Mouse (Mus musculus): Measurements from ENCODE around the gene Otof. TPM values are rescaled to one million over a fixed set of nuclear protein-coding genes. Genes with fewer than 3 reads are reported as not detected.

Otof gene
- polyA plus RNA-seq, 2 experiments: 0.01 TPM; not detected in 1

DNA sequence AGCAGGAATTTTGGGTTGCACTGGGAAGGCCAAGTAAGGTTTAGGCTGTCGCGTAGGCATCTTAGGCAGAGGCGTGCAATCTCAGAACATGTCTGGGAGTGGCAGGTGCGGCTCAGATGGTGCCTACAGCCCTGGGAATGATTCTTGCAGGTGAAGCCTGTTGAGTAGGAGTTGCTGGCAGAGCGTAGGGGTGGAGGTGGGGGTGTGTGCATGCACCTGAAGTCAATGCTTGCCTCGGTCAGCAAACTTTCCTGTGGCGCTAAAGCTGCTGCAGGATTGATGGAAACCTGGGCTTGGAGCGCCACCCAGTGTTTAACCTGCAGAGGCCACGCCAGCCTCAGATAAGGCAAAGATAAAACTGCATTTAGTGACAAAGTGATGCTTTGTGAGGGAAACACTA lies 118.6 kb downstream of the Otof start:
- peak; percentile 13 to 30 (median 29) for DNase-seq (ENCODE audit: low read depth in 3 of 3, low spot score in 3 of 3)
- peaks cover 6% of the 10 kb centered on the region for H3K27me3 ChIP-seq (ENCODE audit: control insufficient read depth, insufficient read depth, low read length)
- H3K27ac ChIP-seq: no peak overlapping the region
- H3K9me3 ChIP-seq (ENCODE audit: control insufficient read depth, low read length): no peaks in the 10 kb centered on the region
- H3K4me2 ChIP-seq (ENCODE audit: low read depth): peak overlapping the region; percentile 32
- H3K9ac ChIP-seq (replicated peaks): no peak overlapping the region
- TF ChIP-seq CTCF (IDR thresholded peaks at IDR 0.05; ENCODE audit: low read depth): peak; percentile 90
- TF ChIP-seq EP300 (IDR thresholded peaks at IDR 0.05; ENCODE audit: low read depth): no peak
- H3K36me3 ChIP-seq (replicated peaks; ENCODE audit: control insufficient read depth, insufficient read depth, low read depth): no peaks in the 10 kb centered on the region
- H3K4me3 ChIP-seq (ENCODE audit: insufficient read depth in 1 of 2, low read depth in 2 of 2, low read length in 2 of 2): no peak overlapping the region
- WGBS (ENCODE audit: insufficient replicate concordance): 7% methylated on average over 9 of the region's 9 CpGs
- ATAC-seq (ENCODE audit: insufficient read depth): peak; percentile 51; the same call in 1 of the 2 replicates
- no peaks in the 10 kb centered on the region for H3K4me1 ChIP-seq (replicated peaks; ENCODE audit: control insufficient read depth in 2 of 2, insufficient read depth in 2 of 2, low read length in 1 of 2)

DNA sequence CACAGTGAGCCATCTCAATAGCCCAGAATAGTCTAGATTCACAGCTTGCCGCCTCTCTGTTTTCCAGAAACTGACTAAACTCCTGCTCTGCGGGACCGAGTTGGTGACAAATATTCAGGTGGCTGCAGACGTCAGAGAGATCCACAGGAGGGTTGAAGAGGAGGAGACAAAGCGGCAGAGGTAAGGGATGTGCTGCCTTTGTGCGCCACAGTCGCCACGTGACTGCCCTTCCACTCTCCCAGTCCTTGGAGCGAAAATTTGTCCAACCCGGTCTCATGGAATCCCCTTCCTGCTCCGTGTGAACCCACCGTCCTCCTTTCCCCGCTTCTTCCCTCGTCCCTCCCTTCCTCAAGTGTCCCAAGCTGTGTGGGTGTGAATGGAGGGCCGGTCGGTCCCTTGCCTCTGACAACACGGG lies 119.1 kb downstream of the Otof start:
- DNase-seq (ENCODE audit: low read depth in 3 of 3, low spot score in 3 of 3) (no peak), ATAC-seq (ENCODE audit: insufficient read depth) (no peak)
- H3K4me3 ChIP-seq (ENCODE audit: insufficient read depth in 1 of 2, low read depth in 2 of 2, low read length in 2 of 2): no peak overlapping the region
- no peak overlapping the region for H3K27ac ChIP-seq
- H3K4me2 ChIP-seq (ENCODE audit: low read depth): peak overlapping the region; percentile 32
- H3K4me1 ChIP-seq (replicated peaks; ENCODE audit: control insufficient read depth in 2 of 2, insufficient read depth in 2 of 2, low read length in 1 of 2): no peaks in the 10 kb centered on the region
- no peak for TF ChIP-seq EP300 (IDR thresholded peaks at IDR 0.05; ENCODE audit: low read depth)
- no peak for TF ChIP-seq CTCF (IDR thresholded peaks at IDR 0.05; ENCODE audit: low read depth)
- H3K27me3 ChIP-seq (ENCODE audit: control insufficient read depth, insufficient read depth, low read length): peaks cover 6% of the 10 kb centered on the region
- no peaks in the 10 kb centered on the region for H3K36me3 ChIP-seq (replicated peaks; ENCODE audit: control insufficient read depth, insufficient read depth, low read depth)
- no peak overlapping the region for H3K9ac ChIP-seq (replicated peaks)
- WGBS (ENCODE audit: insufficient replicate concordance): 16% methylated on average over 17 of the region's 17 CpGs
- no peaks in the 10 kb centered on the region for H3K9me3 ChIP-seq (ENCODE audit: control insufficient read depth, low read length)

DNA sequence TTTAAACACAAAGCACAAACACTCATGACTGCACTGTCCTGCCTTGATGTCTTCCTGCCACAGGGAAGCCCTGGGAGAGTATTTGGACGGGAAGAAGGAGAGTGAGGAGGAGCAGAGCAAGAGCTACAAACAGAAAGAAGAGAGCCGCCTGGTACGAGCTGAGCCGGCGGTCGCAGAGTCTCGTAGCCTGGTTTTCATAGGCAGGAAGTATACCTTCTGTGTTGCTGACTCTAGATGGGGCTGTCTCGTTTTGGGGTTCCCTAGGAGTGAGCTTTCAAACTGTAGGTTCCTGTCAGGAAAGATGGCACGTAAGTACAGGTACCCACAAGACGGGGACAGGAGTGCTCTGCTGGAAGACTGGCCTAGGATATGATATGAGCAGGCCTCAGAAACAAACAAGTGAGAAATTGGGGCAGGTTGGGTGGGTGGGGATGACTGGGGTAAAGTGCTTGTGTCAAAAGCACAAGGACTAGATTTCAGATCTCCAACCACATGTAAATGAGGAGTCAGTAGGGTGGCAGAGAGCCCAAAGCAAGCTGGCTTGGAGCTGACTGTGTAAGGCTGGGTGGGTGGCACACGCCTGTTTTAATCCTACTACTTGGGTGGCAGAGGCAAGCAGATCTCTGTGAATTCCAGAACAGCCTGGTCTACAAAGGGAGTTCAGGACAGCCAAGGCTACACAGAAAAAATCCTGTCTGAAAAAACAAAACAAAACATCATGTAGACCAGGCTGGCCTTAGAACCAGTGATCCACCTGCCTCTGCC lies 119.9 kb downstream of the Otof start:
- Histone ChIP-seq H3K4me3 (ENCODE audit: insufficient read depth in 1 of 2, low read depth in 2 of 2, low read length in 2 of 2) (no peak overlapping the region), H3K4me2 (ENCODE audit: low read depth) (no peak overlapping the region), H3K4me1 (replicated peaks; ENCODE audit: control insufficient read depth in 2 of 2, insufficient read depth in 2 of 2, low read length in 1 of 2) (no peaks in the 10 kb centered on the region), H3K9me3 (ENCODE audit: control insufficient read depth, low read length) (no peaks in the 10 kb centered on the region), H3K27ac (no peak overlapping the region), H3K9ac (replicated peaks) (no peak overlapping the region), H3K27me3 (ENCODE audit: control insufficient read depth, insufficient read depth, low read length) (peaks cover 6% of the 10 kb centered on the region), H3K36me3 (replicated peaks; ENCODE audit: control insufficient read depth, insufficient read depth, low read depth) (no peaks in the 10 kb centered on the region)
- WGBS (ENCODE audit: insufficient replicate concordance): 67% methylated on average over 11 of the region's 11 CpGs
- no peak for TF ChIP-seq CTCF (IDR thresholded peaks at IDR 0.05; ENCODE audit: low read depth)
- TF ChIP-seq EP300 (IDR thresholded peaks at IDR 0.05; ENCODE audit: low read depth): no peak
- no peak for ATAC-seq (ENCODE audit: insufficient read depth)
- no peak for DNase-seq (ENCODE audit: low read depth in 3 of 3, low spot score in 3 of 3)

DNA sequence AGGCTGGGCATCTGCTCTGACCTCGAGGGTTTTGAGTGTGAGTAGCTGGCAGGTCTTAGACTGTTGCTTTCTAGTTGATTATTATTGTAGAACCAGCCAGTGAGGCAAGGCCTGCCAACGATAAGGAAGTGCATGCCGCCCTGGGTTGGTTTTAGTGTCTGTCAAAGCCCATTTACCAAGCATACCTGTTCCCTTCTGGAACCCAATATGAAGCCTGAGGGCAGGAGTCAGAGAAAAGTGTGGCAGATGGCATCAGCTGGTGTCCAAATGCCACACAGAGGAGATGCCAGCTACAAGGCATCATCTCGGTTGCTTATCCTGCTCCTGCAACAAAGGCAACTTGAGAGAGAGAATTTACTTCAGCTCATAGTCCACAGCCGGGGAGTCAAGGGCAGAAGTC lies 120.9 kb downstream of the Otof start:
- TF ChIP-seq CTCF (IDR thresholded peaks at IDR 0.05; ENCODE audit: low read depth) (no peak), EP300 (IDR thresholded peaks at IDR 0.05; ENCODE audit: low read depth) (no peak)
- Histone ChIP-seq H3K9ac (replicated peaks) (no peak overlapping the region), H3K27me3 (ENCODE audit: control insufficient read depth, insufficient read depth, low read length) (peaks cover 6% of the 10 kb centered on the region), H3K4me1 (replicated peaks; ENCODE audit: control insufficient read depth in 2 of 2, insufficient read depth in 2 of 2, low read length in 1 of 2) (no peaks in the 10 kb centered on the region), H3K4me2 (ENCODE audit: low read depth) (no peak overlapping the region), H3K4me3 (ENCODE audit: insufficient read depth in 1 of 2, low read depth in 2 of 2, low read length in 2 of 2) (no peak overlapping the region), H3K27ac (no peak overlapping the region), H3K36me3 (replicated peaks; ENCODE audit: control insufficient read depth, insufficient read depth, low read depth) (no peaks in the 10 kb centered on the region), H3K9me3 (ENCODE audit: control insufficient read depth, low read length) (no peaks in the 10 kb centered on the region)
- DNase-seq (ENCODE audit: low read depth in 3 of 3, low spot score in 3 of 3) (no peak), ATAC-seq (ENCODE audit: insufficient read depth) (no peak)
- 57% methylated on average over 5 of the region's 5 CpGs for WGBS (ENCODE audit: insufficient replicate concordance)

Other genes starting within 250 kb of the Otof start
- 13.3 and 13.5 TPM in 2 replicates for gene Selenoi, start 229.4 kb downstream of the Otof start, polyA plus RNA-seq (2012; rRNA removed)
- gene Selenoi, start 229.4 kb downstream of the Otof start, polyA plus RNA-seq (2014; fragmentation: Nextera tagmentation; extraction: Ambion mirVana): 12.5 and 14.8 TPM in 2 replicates
- gene Drc1, start 180.5 kb downstream of the Otof start, polyA plus RNA-seq (2012; rRNA removed): 0.67 and 0.73 TPM in 2 replicates
- gene Drc1, start 180.5 kb downstream of the Otof start, polyA plus RNA-seq (2014; fragmentation: Nextera tagmentation; extraction: Ambion mirVana): 0.98 and 1.4 TPM in 2 replicates
- not detected in 2 replicates for gene 1700001C02Rik, start 4.1 kb upstream of the Otof start, polyA plus RNA-seq (2012; rRNA removed)
- gene 1700001C02Rik, start 4.1 kb upstream of the Otof start, polyA plus RNA-seq (2014; fragmentation: Nextera tagmentation; extraction: Ambion mirVana): not detected in 2 replicates
- gene Cib4, start 83.9 kb upstream of the Otof start, polyA plus RNA-seq (2012; rRNA removed): not detected in 2 replicates
- not detected in 2 replicates for gene Cib4, start 83.9 kb upstream of the Otof start, polyA plus RNA-seq (2014; fragmentation: Nextera tagmentation; extraction: Ambion mirVana)
- gene Kcnk3, start 126.2 kb upstream of the Otof start, polyA plus RNA-seq (2012; rRNA removed): 0.07 and 0.11 TPM in 2 replicates
- 0.11 and 0.16 TPM in 2 replicates for gene Kcnk3, start 126.2 kb upstream of the Otof start, polyA plus RNA-seq (2014; fragmentation: Nextera tagmentation; extraction: Ambion mirVana)
- 10.1 and 12.2 TPM in 2 replicates for gene Slc35f6, start 186.0 kb upstream of the Otof start, polyA plus RNA-seq (2012; rRNA removed)
- 9.9 and 10.2 TPM in 2 replicates for gene Slc35f6, start 186.0 kb upstream of the Otof start, polyA plus RNA-seq (2014; fragmentation: Nextera tagmentation; extraction: Ambion mirVana)
- 116 and 122 TPM in 2 replicates for gene Cenpa, start 204.8 kb upstream of the Otof start, polyA plus RNA-seq (2012; rRNA removed)
- gene Cenpa, start 204.8 kb upstream of the Otof start, polyA plus RNA-seq (2014; fragmentation: Nextera tagmentation; extraction: Ambion mirVana): 209 and 236 TPM in 2 replicates
- 0.15 and 0.49 TPM in 2 replicates for gene Dpysl5, start 249.6 kb upstream of the Otof start, polyA plus RNA-seq (2012; rRNA removed)
- gene Dpysl5, start 249.6 kb upstream of the Otof start, polyA plus RNA-seq (2014; fragmentation: Nextera tagmentation; extraction: Ambion mirVana): 0.10 and 0.23 TPM in 2 replicates